ENCODE assay signal across 10 mouse cellular contexts in the genomic region with DNA sequence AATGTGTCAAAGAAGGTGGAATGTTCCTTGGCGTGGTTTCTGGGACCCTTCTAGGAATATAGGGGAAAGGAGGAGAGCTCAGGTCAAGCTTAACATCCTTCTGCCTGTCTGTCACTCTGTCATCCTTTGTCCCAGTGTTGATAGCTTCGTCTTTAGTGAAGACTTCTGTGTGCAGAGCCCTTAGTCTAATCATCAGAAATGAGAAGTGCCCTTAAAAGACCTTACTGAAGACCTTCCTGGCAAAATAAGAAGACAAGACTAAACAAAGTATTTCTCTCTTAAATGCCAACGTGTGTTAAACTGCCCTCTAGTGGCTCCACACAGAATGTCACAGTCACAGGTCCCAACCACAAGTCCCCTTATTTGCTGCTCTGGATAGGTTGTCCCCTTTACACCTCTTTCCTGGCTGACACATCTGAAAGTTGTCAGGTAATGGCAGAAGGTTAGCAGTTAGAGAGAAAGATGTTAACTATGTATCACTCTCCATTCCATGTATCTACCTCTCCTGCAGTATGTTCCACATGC.
DNase-seq lines count a peak whose midpoint lies in the region; ATAC-seq lines count a peak whose summit lies in the region.
"Had no signal": no experiment of that assay in that cellular context is flagged by ENCODE, and none has a peak within 500 bp of the region (broad histone marks: within the 10 kb centered on the region; RNA-seq: fewer than 3 reads in every experiment).

No protein-coding gene starts in this region.

- no peak overlapping the region for H3K4me2 ChIP-seq in intestine, embryonic 14.5 days (ENCODE audit: low read length)
- no peak overlapping the region for H3K4me2 ChIP-seq in intestine, embryonic 15.5 days (replicated peaks)
- H3K4me2 ChIP-seq: embryonic facial prominence, embryonic 15.5 days; liver, embryonic 15.5 days had no signal

- H3K27ac ChIP-seq in intestine, embryonic 14.5 days (ENCODE audit: low read depth) = no peak overlapping the region
- no peak overlapping the region for H3K27ac ChIP-seq in intestine, embryonic 15.5 days
- H3K27ac ChIP-seq: embryonic facial prominence, embryonic 15.5 days; liver, embryonic 15.5 days had no signal

- no peaks in the 10 kb centered on the region for H3K4me1 ChIP-seq in intestine, embryonic 14.5 days (replicated peaks; ENCODE audit: control insufficient read depth, insufficient read depth, low read length)
- H3K4me1 ChIP-seq in intestine, embryonic 15.5 days (replicated peaks) = no peaks in the 10 kb centered on the region
- H3K4me1 ChIP-seq: embryonic facial prominence, embryonic 15.5 days; liver, embryonic 15.5 days had no signal

- no peak for ATAC-seq in intestine, embryonic 14.5 days (replicated peaks; ENCODE audit: low FRiP score, low TSS enrichment, low read depth)
- ATAC-seq in intestine, embryonic 15.5 days = no peak

- no peak overlapping the region for H3K9ac ChIP-seq in intestine, embryonic 14.5 days (ENCODE audit: low read length)
- no peak overlapping the region for H3K9ac ChIP-seq in intestine, embryonic 15.5 days
- H3K9ac ChIP-seq: embryonic facial prominence, embryonic 15.5 days; liver, embryonic 15.5 days had no signal

- peak; percentile 55 for DNase-seq in intestine, embryonic 14.5 days (ENCODE audit: low spot score)
- DNase-seq in B cell, adult 2 months = peak; percentile 32 to 36
- DNase-seq in R1 (ENCODE audit: low read depth, low spot score) = peak; percentile 53
- peak; percentile 74 for DNase-seq in embryo, embryonic 10 days (ENCODE audit: low spot score)
- peak; percentile 44 to 57 for DNase-seq in kidney, postnatal 4 days
- DNase-seq in retina, adult 2 months (ENCODE audit: low read depth, low spot score) = peak; percentile 25
- DNase-seq in gastrocnemius, postnatal 4 days (ENCODE audit: low spot score in 2 of 2) = no peak

- H3K27me3 ChIP-seq in intestine, embryonic 14.5 days (replicated peaks; ENCODE audit: control insufficient read depth, insufficient read depth, low read length) = no peaks in the 10 kb centered on the region
- H3K27me3 ChIP-seq in intestine, embryonic 15.5 days (replicated peaks) = no peaks in the 10 kb centered on the region
- H3K27me3 ChIP-seq: embryonic facial prominence, embryonic 15.5 days; liver, embryonic 15.5 days had no signal

- H3K36me3 ChIP-seq in intestine, embryonic 14.5 days (ENCODE audit: control insufficient read depth, insufficient read depth, low read length) = no peaks in the 10 kb centered on the region
- no peaks in the 10 kb centered on the region for H3K36me3 ChIP-seq in intestine, embryonic 15.5 days
- H3K36me3 ChIP-seq: embryonic facial prominence, embryonic 15.5 days; liver, embryonic 15.5 days had no signal

- no peaks in the 10 kb centered on the region for H3K9me3 ChIP-seq in intestine, embryonic 14.5 days (ENCODE audit: control insufficient read depth, low read length)
- no peaks in the 10 kb centered on the region for H3K9me3 ChIP-seq in intestine, embryonic 15.5 days
- H3K9me3 ChIP-seq: embryonic facial prominence, embryonic 15.5 days; liver, embryonic 15.5 days had no signal

- H3K4me3 ChIP-seq in intestine, embryonic 14.5 days (ENCODE audit: low read depth, low read length) = no peak overlapping the region
- H3K4me3 ChIP-seq in intestine, embryonic 15.5 days (replicated peaks) = no peak overlapping the region
- H3K4me3 ChIP-seq: embryonic facial prominence, embryonic 15.5 days; liver, embryonic 15.5 days had no signal

- 28% methylated on average over 3 of the region's 3 CpGs for WGBS in intestine, embryonic 14.5 days
- WGBS in intestine, embryonic 15.5 days = 28% methylated on average over 3 of the region's 3 CpGs

Comparison
In these comparisons a context has a peak if more than half of its experiments do, and no peak if none do; other contexts are left out.
1. DNase-seq: peak in intestine, embryonic 14.5 days (single experiment), B cell, adult 2 months (2 of 2), R1 (single experiment), embryo, embryonic 10 days (single experiment), kidney, postnatal 4 days (2 of 2) and retina, adult 2 months (single experiment); none in gastrocnemius, postnatal 4 days (0 of 2).